Mouse (Mus musculus) bone marrow, adult 2 months (tissue): ENCODE measurements around the gene Slc35f2.

Experiments used
- CTCF ChIP-seq: fragments of 200-500 bp; IDR thresholded peaks from 2 replicates; pipeline ENCODE4 v1.5.1; 2011; ENCODE audit warnings: low read length, control low read depth; ENCODE audit not compliant: control insufficient read depth, insufficient read depth
- POLR2A ChIP-seq: fragments of 200-500 bp; IDR thresholded peaks from 2 replicates; pipeline ENCODE4 v1.6.1; 2011; ENCODE audit warnings: low read depth, mild to moderate bottlenecking, control low read depth, low read length, borderline replicate concordance; ENCODE audit not compliant: control insufficient read depth

GRCm38 (mm10) chr9:53754801-53755200 is 16.5 kb upstream of the Slc35f2 start:
- TF ChIP-seq POLR2A (no peak), CTCF (no peak)
